Mouse (Mus musculus) testis, postnatal 10 days (tissue): ENCODE results near the gene Pkd1l3.

ENCODE experiments used
- DNase-seq: peaks from one replicate; pipeline ENCODE4 v3.0.0; 2021; ENCODE audit warnings: low spot score

The Pkd1l3 gene

GRCm38 (mm10) chr8:109704565-109705319, 90.4 kb downstream of the Pkd1l3 start:
- DNase-seq, result no peak

- peak; percentile 97 for DNase-seq
Measured at GRCm38 (mm10) chr8:109705320-109706075, 91.2 kb downstream of the Pkd1l3 start, which contains the start of gene Zfp821. Gene Zfp821 (plus strand): TSS chr8:109705546.

- no peak for DNase-seq
Measured at GRCm38 (mm10) chr8:109706076-109706873, 92.0 kb downstream of the Pkd1l3 start.

GRCm38 (mm10) chr8:109706874-109707237, 92.5 kb downstream of the Pkd1l3 start:
- peak; percentile 88 for DNase-seq

- no peak for DNase-seq
Measured at GRCm38 (mm10) chr8:109707921-109708320, 93.6 kb downstream of the Pkd1l3 start.

- DNase-seq, result no peak
Measured at GRCm38 (mm10) chr8:109712521-109712920, 98.2 kb downstream of the Pkd1l3 start.

- DNase-seq, result no peak
Measured at GRCm38 (mm10) chr8:109714961-109715360, 100.6 kb downstream of the Pkd1l3 start.
